Mouse (Mus musculus): Measurements from ENCODE around the gene Srsf7. TPM values are rescaled to one million over a fixed set of nuclear protein-coding genes. Genes with fewer than 3 reads are reported as not detected.

Gene Srsf7
- polyA plus RNA-seq, 1 experiment, result 39.0 TPM

DNA sequence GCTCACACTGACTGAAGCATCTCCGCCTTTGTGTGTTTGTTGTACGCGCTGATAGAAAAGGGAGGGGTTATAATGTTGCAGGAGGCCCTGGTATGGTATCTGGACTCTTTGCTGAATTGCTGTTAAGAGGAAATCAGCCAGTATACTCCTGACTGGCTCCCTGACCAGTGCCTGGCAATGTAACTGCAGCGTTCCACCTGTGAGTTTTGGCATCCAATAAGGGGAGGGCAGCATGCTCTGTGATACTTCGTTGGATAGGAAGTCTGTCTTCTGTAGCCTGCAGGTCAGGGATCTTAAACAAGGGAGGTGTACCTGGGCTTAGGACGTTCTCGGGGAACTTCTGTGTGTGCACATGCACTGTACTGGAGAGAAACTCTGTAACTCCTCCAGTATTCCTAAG lies 36.2 kb downstream of the Srsf7 start:
- TF ChIP-seq POLR2A (IDR thresholded peaks at IDR 0.05; ENCODE audit: low read depth, low read length) (no peak), CTCF (IDR thresholded peaks at IDR 0.05; ENCODE audit: extremely low read depth, insufficient read depth, insufficient read length, insufficient replicate concordance) (no peak)
- no peak for DNase-seq (ENCODE audit: low read depth in 1 of 2, low spot score in 2 of 2)

DNA sequence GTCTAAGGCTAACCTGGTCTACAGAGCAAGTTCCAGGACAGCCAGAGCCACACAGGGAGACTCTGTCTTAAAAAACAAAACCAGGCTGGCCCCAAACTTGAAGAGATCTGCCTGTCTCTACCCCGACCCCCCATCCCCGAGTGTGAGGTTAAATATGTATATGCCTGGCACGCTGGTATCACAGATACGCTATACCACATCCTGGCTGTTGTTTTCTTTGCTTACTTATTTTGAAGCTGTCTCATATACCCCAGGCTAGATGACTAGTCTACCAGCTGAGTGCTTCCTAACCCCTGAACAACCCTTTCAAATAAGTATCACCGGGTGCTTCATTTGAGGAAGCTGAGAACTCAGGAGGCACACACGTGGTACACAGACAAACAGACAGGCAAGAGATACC lies 37.3 kb downstream of the Srsf7 start:
- DNase-seq (ENCODE audit: low read depth in 1 of 2, low spot score in 2 of 2), result no peak
- TF ChIP-seq POLR2A (IDR thresholded peaks at IDR 0.05; ENCODE audit: low read depth, low read length) (no peak), CTCF (IDR thresholded peaks at IDR 0.05; ENCODE audit: extremely low read depth, insufficient read depth, insufficient read length, insufficient replicate concordance) (no peak)
- no peaks in the 10 kb centered on the region for H3K27me3 ChIP-seq (ENCODE audit: control insufficient read depth, insufficient read depth, low read length)
- 80% methylated on average over 6 of the region's 6 CpGs for WGBS
- peaks cover 4% of the 10 kb centered on the region; the same call in 1 of the 2 replicates for H3K4me1 ChIP-seq (ENCODE audit: control insufficient read depth, insufficient read depth, insufficient read length)
- H3K27ac ChIP-seq (ENCODE audit: insufficient read depth, low read length), result no peak overlapping the region
- no peak overlapping the region for H3K4me3 ChIP-seq (ENCODE audit: extremely low read depth, insufficient read depth, insufficient read length)
- H3K36me3 ChIP-seq (ENCODE audit: control insufficient read depth, insufficient read depth, low read length), result no peaks in the 10 kb centered on the region

More for the DNA sequence above, 36.2 kb downstream of the Srsf7 start:
- peaks cover 8% of the 10 kb centered on the region; the same call in 1 of the 2 replicates for H3K4me1 ChIP-seq (ENCODE audit: control insufficient read depth, insufficient read depth, insufficient read length)
- H3K27ac ChIP-seq (ENCODE audit: insufficient read depth, low read length), result no peak overlapping the region
- no peak overlapping the region for H3K4me3 ChIP-seq (ENCODE audit: extremely low read depth, insufficient read depth, insufficient read length)
- no peaks in the 10 kb centered on the region for H3K36me3 ChIP-seq (ENCODE audit: control insufficient read depth, insufficient read depth, low read length)
- WGBS, result 87% methylated on average over 7 of the region's 7 CpGs
- H3K27me3 ChIP-seq (ENCODE audit: control insufficient read depth, insufficient read depth, low read length), result no peaks in the 10 kb centered on the region

DNA sequence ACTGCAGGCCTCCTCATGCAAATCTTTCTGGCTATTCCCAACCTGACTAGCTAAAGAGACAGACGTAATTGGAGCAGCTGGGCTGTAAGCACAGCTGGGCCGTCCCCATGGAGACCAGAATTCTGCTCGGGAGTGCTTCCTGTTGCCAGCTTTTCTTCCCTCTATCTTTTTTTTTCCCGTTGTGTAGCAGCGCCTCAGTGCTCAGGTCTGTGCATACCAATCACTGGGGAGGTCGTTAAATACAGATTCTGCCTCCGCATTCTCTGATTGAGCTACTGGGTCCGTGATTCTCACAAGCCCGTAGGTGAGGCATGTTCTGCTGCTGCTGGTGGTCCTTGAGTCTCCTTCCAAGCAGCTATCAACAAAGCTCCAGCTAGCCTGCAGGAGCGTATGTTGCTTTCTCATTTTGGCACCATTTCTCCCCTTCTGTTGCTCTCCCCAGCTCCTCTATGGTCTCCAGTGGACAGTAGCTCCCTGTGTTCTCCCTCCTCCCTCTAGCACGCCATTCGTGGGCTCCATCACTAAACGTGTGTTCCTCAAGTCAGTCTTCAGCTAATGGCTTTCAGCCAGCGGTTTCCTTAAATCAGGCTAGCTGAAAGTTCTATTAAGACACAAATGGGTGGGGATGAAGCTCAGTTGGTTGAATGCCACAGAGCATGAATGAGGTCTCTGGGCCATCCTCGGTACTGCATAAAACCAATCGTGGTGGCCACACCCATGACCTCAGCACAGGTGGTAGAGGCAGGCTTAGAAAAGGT lies 38.5 kb downstream of the Srsf7 start:
- no peak for DNase-seq (ENCODE audit: low read depth in 1 of 2, low spot score in 2 of 2)
- no peak overlapping the region for H3K4me3 ChIP-seq (ENCODE audit: extremely low read depth, insufficient read depth, insufficient read length)
- H3K27me3 ChIP-seq (ENCODE audit: control insufficient read depth, insufficient read depth, low read length), result no peaks in the 10 kb centered on the region
- H3K27ac ChIP-seq (ENCODE audit: insufficient read depth, low read length), result no peak overlapping the region
- 70% methylated on average over 16 of the region's 16 CpGs for WGBS
- no peaks in the 10 kb centered on the region; the same call in 1 of the 2 replicates for H3K4me1 ChIP-seq (ENCODE audit: control insufficient read depth, insufficient read depth, insufficient read length)
- H3K36me3 ChIP-seq (ENCODE audit: control insufficient read depth, insufficient read depth, low read length), result no peaks in the 10 kb centered on the region
- TF ChIP-seq POLR2A (IDR thresholded peaks at IDR 0.05; ENCODE audit: low read depth, low read length), result no peak

DNA sequence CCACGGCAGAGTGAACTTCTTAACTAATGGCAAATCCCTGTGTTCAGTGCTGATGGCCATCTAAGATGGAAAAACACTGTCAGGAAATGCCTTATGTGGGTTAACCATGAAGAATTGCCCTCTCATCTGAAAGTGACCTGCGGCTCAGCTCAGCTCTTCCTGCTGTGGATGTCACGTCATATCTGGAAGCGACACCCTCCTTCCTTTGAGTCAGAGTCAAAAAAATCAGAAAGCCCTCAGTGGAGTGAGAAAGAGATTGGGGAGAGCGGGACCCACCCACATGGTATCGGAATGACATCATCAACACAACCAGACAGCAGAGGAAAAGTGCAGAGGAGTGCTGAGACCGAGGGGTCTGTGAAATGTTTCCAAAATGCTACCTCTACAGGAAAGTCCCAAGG lies 39.3 kb downstream of the Srsf7 start:
- Histone ChIP-seq H3K27ac (ENCODE audit: insufficient read depth, low read length) (no peak overlapping the region), H3K27me3 (ENCODE audit: control insufficient read depth, insufficient read depth, low read length) (no peaks in the 10 kb centered on the region), H3K4me1 (ENCODE audit: control insufficient read depth, insufficient read depth, insufficient read length) (no peaks in the 10 kb centered on the region; the same call in 1 of the 2 replicates), H3K4me3 (ENCODE audit: extremely low read depth, insufficient read depth, insufficient read length) (no peak overlapping the region), H3K36me3 (ENCODE audit: control insufficient read depth, insufficient read depth, low read length) (no peaks in the 10 kb centered on the region)
- no peak for DNase-seq (ENCODE audit: low read depth in 1 of 2, low spot score in 2 of 2)
- 73% methylated on average over 7 of the region's 7 CpGs for WGBS
- TF ChIP-seq POLR2A (IDR thresholded peaks at IDR 0.05; ENCODE audit: low read depth, low read length), result no peak
- no peak for TF ChIP-seq CTCF (IDR thresholded peaks at IDR 0.05; ENCODE audit: extremely low read depth, insufficient read depth, insufficient read length, insufficient replicate concordance)

DNA sequence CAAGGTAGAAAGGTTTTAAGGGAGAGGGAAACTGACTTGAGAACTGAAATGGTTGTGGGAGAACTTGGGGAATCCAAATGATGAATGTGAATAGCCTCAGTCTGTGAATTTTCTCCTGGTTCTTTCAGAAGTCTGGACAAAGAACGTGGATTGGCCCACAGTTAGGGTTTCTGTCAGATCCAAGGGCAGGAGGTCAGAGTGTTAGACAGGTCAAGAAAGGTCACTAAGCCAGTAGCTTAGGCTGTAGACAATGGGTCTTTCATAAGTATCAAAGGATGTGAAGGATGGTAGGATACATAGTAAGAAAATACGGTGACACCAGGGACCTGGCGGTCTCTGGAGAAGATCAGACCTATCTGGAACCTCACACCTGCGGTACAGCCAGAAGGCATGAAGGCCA lies 39.7 kb downstream of the Srsf7 start:
- Histone ChIP-seq H3K4me3 (ENCODE audit: extremely low read depth, insufficient read depth, insufficient read length) (no peak overlapping the region), H3K36me3 (ENCODE audit: control insufficient read depth, insufficient read depth, low read length) (no peaks in the 10 kb centered on the region), H3K27me3 (ENCODE audit: control insufficient read depth, insufficient read depth, low read length) (no peaks in the 10 kb centered on the region), H3K27ac (ENCODE audit: insufficient read depth, low read length) (no peak overlapping the region), H3K4me1 (ENCODE audit: control insufficient read depth, insufficient read depth, insufficient read length) (no peaks in the 10 kb centered on the region; the same call in 1 of the 2 replicates)
- WGBS, result 85% methylated on average over 4 of the region's 4 CpGs
- DNase-seq (ENCODE audit: low read depth in 1 of 2, low spot score in 2 of 2), result no peak
- TF ChIP-seq CTCF (IDR thresholded peaks at IDR 0.05; ENCODE audit: extremely low read depth, insufficient read depth, insufficient read length, insufficient replicate concordance) (no peak), POLR2A (IDR thresholded peaks at IDR 0.05; ENCODE audit: low read depth, low read length) (no peak)

DNA sequence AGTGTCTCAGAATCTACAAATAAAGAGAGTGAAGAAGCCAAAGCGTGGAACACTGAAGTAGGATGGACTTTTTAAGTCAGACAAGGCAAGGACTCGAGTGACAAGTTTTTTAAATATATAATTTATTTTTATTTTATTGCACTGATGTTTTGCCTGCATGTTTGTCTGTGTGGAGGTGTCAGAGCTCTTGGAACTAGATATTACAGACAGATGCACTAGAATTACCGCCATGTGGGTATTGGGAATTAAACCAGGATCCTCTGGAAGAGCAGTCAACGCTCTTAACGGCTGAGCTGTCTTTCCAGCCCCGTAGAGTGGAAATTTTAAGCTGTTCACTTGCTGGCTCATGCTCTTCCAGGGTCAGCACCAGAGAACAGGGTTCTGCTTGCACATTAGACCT lies 40.8 kb downstream of the Srsf7 start:
- Histone ChIP-seq H3K27ac (ENCODE audit: insufficient read depth, low read length) (no peak overlapping the region), H3K4me1 (ENCODE audit: control insufficient read depth, insufficient read depth, insufficient read length) (no peaks in the 10 kb centered on the region; the same call in 1 of the 2 replicates), H3K4me3 (ENCODE audit: extremely low read depth, insufficient read depth, insufficient read length) (no peak overlapping the region), H3K27me3 (ENCODE audit: control insufficient read depth, insufficient read depth, low read length) (no peaks in the 10 kb centered on the region), H3K36me3 (ENCODE audit: control insufficient read depth, insufficient read depth, low read length) (no peaks in the 10 kb centered on the region)
- no peak for DNase-seq (ENCODE audit: low read depth in 1 of 2, low spot score in 2 of 2)
- TF ChIP-seq CTCF (IDR thresholded peaks at IDR 0.05; ENCODE audit: extremely low read depth, insufficient read depth, insufficient read length, insufficient replicate concordance) (no peak), POLR2A (IDR thresholded peaks at IDR 0.05; ENCODE audit: low read depth, low read length) (no peak)
- WGBS, result 91% methylated on average over 6 of the region's 6 CpGs

DNA sequence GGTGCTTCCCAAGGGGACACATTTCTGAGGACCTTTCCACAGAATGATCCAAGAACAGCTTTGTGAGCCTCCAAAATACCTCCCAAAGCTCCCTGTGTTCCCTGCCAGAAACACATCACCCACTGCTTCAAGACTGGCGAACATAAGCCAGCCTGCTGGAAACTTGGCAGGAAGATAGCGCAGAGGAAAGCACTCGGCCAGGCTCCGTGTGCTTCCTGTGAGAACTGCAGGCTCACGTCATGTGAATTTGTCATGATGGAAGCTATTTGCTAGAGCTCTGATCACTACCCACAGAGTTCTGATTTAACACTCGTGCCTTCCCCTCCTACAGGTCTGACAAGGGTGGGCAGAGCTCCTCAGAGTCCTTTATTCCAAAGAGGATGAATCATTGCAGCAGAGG lies 41.4 kb downstream of the Srsf7 start:
- DNase-seq (ENCODE audit: low read depth in 1 of 2, low spot score in 2 of 2), result no peak
- Histone ChIP-seq H3K27me3 (ENCODE audit: control insufficient read depth, insufficient read depth, low read length) (no peaks in the 10 kb centered on the region), H3K36me3 (ENCODE audit: control insufficient read depth, insufficient read depth, low read length) (no peaks in the 10 kb centered on the region), H3K4me1 (ENCODE audit: control insufficient read depth, insufficient read depth, insufficient read length) (no peaks in the 10 kb centered on the region; the same call in 1 of the 2 replicates), H3K4me3 (ENCODE audit: extremely low read depth, insufficient read depth, insufficient read length) (no peak overlapping the region), H3K27ac (ENCODE audit: insufficient read depth, low read length) (no peak overlapping the region)
- no peak for TF ChIP-seq POLR2A (IDR thresholded peaks at IDR 0.05; ENCODE audit: low read depth, low read length)
- no peak for TF ChIP-seq CTCF (IDR thresholded peaks at IDR 0.05; ENCODE audit: extremely low read depth, insufficient read depth, insufficient read length, insufficient replicate concordance)
- 65% methylated on average over 6 of the region's 6 CpGs for WGBS

All from spleen, adult 2 months (tissue).